Mouse (Mus musculus) retina, embryonic 14.5 days (tissue): Measurements from ENCODE around the gene Rab3c.

Experiments
- DNase-seq: peaks from one replicate; pipeline ENCODE4 v3.0.0-alpha.2; 2015; ENCODE audit warnings: low spot score

Gene Rab3c

GRCm38 (mm10) chr13:110093720-110094685, 186.8 kb downstream of the Rab3c start:
- DNase-seq, result peak; percentile 52

- no peak for DNase-seq
These were observed 196.8 kb downstream of the Rab3c start for GRCm38 (mm10) chr13:110083961-110084360.

GRCm38 (mm10) chr13:110081174-110081573, 199.6 kb downstream of the Rab3c start:
- DNase-seq, result no peak

GRCm38 (mm10) chr13:110075587-110075986, 205.2 kb downstream of the Rab3c start:
- DNase-seq, result no peak

GRCm38 (mm10) chr13:110074180-110074579, 206.6 kb downstream of the Rab3c start:
- no peak for DNase-seq

GRCm38 (mm10) chr13:110067149-110067548, 213.6 kb downstream of the Rab3c start:
- no peak for DNase-seq

- no peak for DNase-seq
These were observed 214.1 kb downstream of the Rab3c start for GRCm38 (mm10) chr13:110066674-110067073.

- DNase-seq, result peak; percentile 97
These were observed 217.9 kb downstream of the Rab3c start for GRCm38 (mm10) chr13:110062835-110063411.

GRCm38 (mm10) chr13:110062288-110062687, 218.5 kb downstream of the Rab3c start:
- DNase-seq, result no peak

- DNase-seq, result no peak
These were observed 226.3 kb downstream of the Rab3c start for GRCm38 (mm10) chr13:110054538-110054937.

GRCm38 (mm10) chr13:110048767-110049434, 231.9 kb downstream of the Rab3c start:
- no peak for DNase-seq

- no peak for DNase-seq
These were observed 236.4 kb downstream of the Rab3c start for GRCm38 (mm10) chr13:110044418-110044817.

- DNase-seq, result peak; percentile 73
These were observed 240.9 kb downstream of the Rab3c start for GRCm38 (mm10) chr13:110039779-110040498.

GRCm38 (mm10) chr13:110039170-110039569, 241.6 kb downstream of the Rab3c start:
- no peak for DNase-seq

GRCm38 (mm10) chr13:110038521-110038920, 242.3 kb downstream of the Rab3c start:
- DNase-seq, result no peak

- no peak for DNase-seq
These were observed 245.9 kb downstream of the Rab3c start for GRCm38 (mm10) chr13:110034885-110035284.

- DNase-seq, result no peak
These were observed 246.8 kb downstream of the Rab3c start for GRCm38 (mm10) chr13:110034041-110034440.

- DNase-seq, result no peak
These were observed 248.9 kb downstream of the Rab3c start for GRCm38 (mm10) chr13:110031886-110032285.

GRCm38 (mm10) chr13:110031061-110031460, 249.7 kb downstream of the Rab3c start:
- DNase-seq, result no peak

- no peak for DNase-seq
These were observed 256.2 kb downstream of the Rab3c start for GRCm38 (mm10) chr13:110024381-110025161.

- peak; percentile 62 for DNase-seq
These were observed 257.8 kb downstream of the Rab3c start for GRCm38 (mm10) chr13:110023031-110023430.
